Mouse (Mus musculus): ENCODE measurements around the gene Ube2o. TPM values are rescaled to one million over a fixed set of nuclear protein-coding genes. Genes with fewer than 3 reads are reported as not detected.

The Ube2o gene
- polyA plus RNA-seq, 2 experiments: 18.7 to 29.7 TPM

- no peak overlapping the region for H3K9ac ChIP-seq (ENCODE audit: low read depth, low read length, severe bottlenecking)
- H3K36me3 ChIP-seq (ENCODE audit: control insufficient read depth, insufficient read depth, low read length): peaks cover 56% of the 10 kb centered on the region
- H3K27ac ChIP-seq (replicated peaks; ENCODE audit: low read depth, low read length): no peak overlapping the region
- no peak for TF ChIP-seq POLR2A (IDR thresholded peaks at IDR 0.05; ENCODE audit: borderline replicate concordance, extremely low read depth, insufficient read depth, insufficient read length)
- H3K4me3 ChIP-seq (replicated peaks; ENCODE audit: low read length): no peak overlapping the region
- no peak for DNase-seq (ENCODE audit: low spot score)
- peaks cover 9% of the 10 kb centered on the region for H3K4me1 ChIP-seq (ENCODE audit: control insufficient read depth, insufficient read depth, low read length)
- no peak for ATAC-seq (ENCODE audit: low FRiP score, low read depth)
- peaks cover 9% of the 10 kb centered on the region for H3K27me3 ChIP-seq (ENCODE audit: control insufficient read depth, insufficient read depth, low read length)
- H3K4me2 ChIP-seq (replicated peaks; ENCODE audit: low read depth, low read length, severe bottlenecking): no peak overlapping the region
- WGBS: 77% methylated on average over 12 of the region's 12 CpGs
- H3K9me3 ChIP-seq (ENCODE audit: control insufficient read depth, low read length): no peaks in the 10 kb centered on the region
These were observed 43.0 kb downstream of the Ube2o start for GRCm38 (mm10) chr11:116538142-116538735.

- H3K4me2 ChIP-seq (replicated peaks; ENCODE audit: low read depth, low read length, severe bottlenecking): no peak overlapping the region
- no peak overlapping the region for H3K4me3 ChIP-seq (replicated peaks; ENCODE audit: low read length)
- DNase-seq (ENCODE audit: low spot score) (no peak), ATAC-seq (ENCODE audit: low FRiP score, low read depth) (no peak)
- H3K27ac ChIP-seq (replicated peaks; ENCODE audit: low read depth, low read length): no peak overlapping the region
- peaks cover 48% of the 10 kb centered on the region for H3K36me3 ChIP-seq (ENCODE audit: control insufficient read depth, insufficient read depth, low read length)
- no peak overlapping the region for H3K9ac ChIP-seq (ENCODE audit: low read depth, low read length, severe bottlenecking)
- H3K27me3 ChIP-seq (ENCODE audit: control insufficient read depth, insufficient read depth, low read length): peaks cover 18% of the 10 kb centered on the region
- H3K4me1 ChIP-seq (ENCODE audit: control insufficient read depth, insufficient read depth, low read length): peaks cover 10% of the 10 kb centered on the region
- 80% methylated on average over 5 of the region's 5 CpGs for WGBS
- no peak for TF ChIP-seq POLR2A (IDR thresholded peaks at IDR 0.05; ENCODE audit: borderline replicate concordance, extremely low read depth, insufficient read depth, insufficient read length)
- H3K9me3 ChIP-seq (ENCODE audit: control insufficient read depth, low read length): no peaks in the 10 kb centered on the region
These were observed 43.9 kb downstream of the Ube2o start for GRCm38 (mm10) chr11:116537388-116537787.

- Histone ChIP-seq H3K9ac (ENCODE audit: low read depth, low read length, severe bottlenecking) (no peak overlapping the region), H3K4me1 (ENCODE audit: control insufficient read depth, insufficient read depth, low read length) (peaks cover 17% of the 10 kb centered on the region), H3K4me3 (replicated peaks; ENCODE audit: low read length) (no peak overlapping the region), H3K36me3 (ENCODE audit: control insufficient read depth, insufficient read depth, low read length) (peaks cover 40% of the 10 kb centered on the region), H3K4me2 (replicated peaks; ENCODE audit: low read depth, low read length, severe bottlenecking) (no peak overlapping the region), H3K27me3 (ENCODE audit: control insufficient read depth, insufficient read depth, low read length) (peaks cover 25% of the 10 kb centered on the region), H3K27ac (replicated peaks; ENCODE audit: low read depth, low read length) (no peak overlapping the region), H3K9me3 (ENCODE audit: control insufficient read depth, low read length) (no peaks in the 10 kb centered on the region)
- DNase-seq (ENCODE audit: low spot score) (no peak), ATAC-seq (ENCODE audit: low FRiP score, low read depth) (no peak)
- TF ChIP-seq POLR2A (IDR thresholded peaks at IDR 0.05; ENCODE audit: borderline replicate concordance, extremely low read depth, insufficient read depth, insufficient read length): no peak
- 92% methylated on average over 7 of the region's 7 CpGs for WGBS
These were observed 44.6 kb downstream of the Ube2o start for GRCm38 (mm10) chr11:116536685-116537084.

GRCm38 (mm10) chr11:116534154-116534865 is 46.9 kb downstream of the Ube2o start:
- DNase-seq (ENCODE audit: low spot score) (peak; percentile 74), ATAC-seq (ENCODE audit: low FRiP score, low read depth) (peak; percentile 62; the same call in 1 of the 2 replicates)
- Histone ChIP-seq H3K4me2 (replicated peaks; ENCODE audit: low read depth, low read length, severe bottlenecking) (peak overlapping the region; percentile 99), H3K27me3 (ENCODE audit: control insufficient read depth, insufficient read depth, low read length) (peaks cover 45% of the 10 kb centered on the region), H3K36me3 (ENCODE audit: control insufficient read depth, insufficient read depth, low read length) (peaks cover 17% of the 10 kb centered on the region), H3K4me3 (replicated peaks; ENCODE audit: low read length) (peak overlapping the region; percentile 58), H3K9me3 (ENCODE audit: control insufficient read depth, low read length) (no peaks in the 10 kb centered on the region), H3K4me1 (ENCODE audit: control insufficient read depth, insufficient read depth, low read length) (peaks cover 30% of the 10 kb centered on the region), H3K27ac (replicated peaks; ENCODE audit: low read depth, low read length) (no peak overlapping the region), H3K9ac (ENCODE audit: low read depth, low read length, severe bottlenecking) (peak overlapping the region; percentile 62; the same call in 1 of the 2 replicates)
- no peak for TF ChIP-seq POLR2A (IDR thresholded peaks at IDR 0.05; ENCODE audit: borderline replicate concordance, extremely low read depth, insufficient read depth, insufficient read length)
- WGBS: 19% methylated on average over 20 of the region's 20 CpGs

GRCm38 (mm10) chr11:116533341-116534153 is 47.7 kb downstream of the Ube2o start:
- peaks cover 45% of the 10 kb centered on the region for H3K27me3 ChIP-seq (ENCODE audit: control insufficient read depth, insufficient read depth, low read length)
- H3K4me2 ChIP-seq (replicated peaks; ENCODE audit: low read depth, low read length, severe bottlenecking): peak overlapping the region; percentile 99
- no peaks in the 10 kb centered on the region for H3K9me3 ChIP-seq (ENCODE audit: control insufficient read depth, low read length)
- H3K36me3 ChIP-seq (ENCODE audit: control insufficient read depth, insufficient read depth, low read length): peaks cover 9% of the 10 kb centered on the region; the same call in 1 of the 2 replicates
- DNase-seq (ENCODE audit: low spot score) (no peak), ATAC-seq (ENCODE audit: low FRiP score, low read depth) (peak; percentile 18)
- peaks cover 30% of the 10 kb centered on the region for H3K4me1 ChIP-seq (ENCODE audit: control insufficient read depth, insufficient read depth, low read length)
- TF ChIP-seq POLR2A (IDR thresholded peaks at IDR 0.05; ENCODE audit: borderline replicate concordance, extremely low read depth, insufficient read depth, insufficient read length): no peak
- peak overlapping the region; percentile 58 for H3K4me3 ChIP-seq (replicated peaks; ENCODE audit: low read length)
- no peak overlapping the region for H3K27ac ChIP-seq (replicated peaks; ENCODE audit: low read depth, low read length)
- WGBS: under 1% methylated on average over 56 of the region's 63 CpGs
- H3K9ac ChIP-seq (ENCODE audit: low read depth, low read length, severe bottlenecking): peak overlapping the region; percentile 62
